Mouse (Mus musculus): Measurements from ENCODE around the gene Selenok. TPM values are rescaled to one million over a fixed set of nuclear protein-coding genes. Genes with fewer than 3 reads are reported as not detected.

The Selenok gene
- total RNA-seq (2021) = 10 to 100 TPM; 73.5 to 91.1 TPM
- long read RNA-seq, experiment 1, transcript Selenok-201 (5 exons, 1,678 nt) = major isoform, 183 of 189 reads
- long read RNA-seq, experiment 1, partial matches to known transcripts = 2 of 189 reads
- long read RNA-seq, experiment 1, other reads (novel, unspliced or antisense) = 4 of 189 reads
- long read RNA-seq, experiment 2, transcript Selenok-201 (5 exons, 1,678 nt) = major isoform, 215 of 221 reads
- long read RNA-seq, experiment 2, partial matches to known transcripts = 1 of 221 reads
- long read RNA-seq, experiment 2, other reads (novel, unspliced or antisense) = 5 of 221 reads

GRCm38 (mm10) chr14:29968075-29968821, at the start of gene Selenok:
TSS of gene Selenok (plus strand) at chr14:29968308.
- peak; percentile 95 for DNase-seq

GRCm38 (mm10) chr14:29928966-29929365, 39.1 kb upstream of the Selenok start:
- intact Hi-C loops (cut with DNase I) = no loop called here
- no peak overlapping the region for H3K27ac ChIP-seq
- no peak overlapping the region for H3K4me3 ChIP-seq
- DNase-seq = no peak
- TF ChIP-seq CTCF (IDR thresholded peaks at IDR 0.05) = no peak

More at GRCm38 (mm10) chr14:29968075-29968821, at the start of gene Selenok:
- TF ChIP-seq CTCF (IDR thresholded peaks at IDR 0.05) = no peak
- intact Hi-C loops (cut with DNase I) = no loop called here
- peak within 1 kb of the TSS; percentile 81 for H3K4me3 ChIP-seq
- H3K27ac ChIP-seq = peak within 1 kb of the TSS; percentile 98

- intact Hi-C loops (cut with DNase I) = no loop called here
- Histone ChIP-seq H3K4me3 (no peak overlapping the region), H3K27ac (no peak overlapping the region)
- no peak for DNase-seq
- no peak for TF ChIP-seq CTCF (IDR thresholded peaks at IDR 0.05)
Measured at GRCm38 (mm10) chr14:29935516-29935915, 32.6 kb upstream of the Selenok start.

GRCm38 (mm10) chr14:29937466-29937865, 30.6 kb upstream of the Selenok start:
- H3K4me3 ChIP-seq = no peak overlapping the region
- TF ChIP-seq CTCF (IDR thresholded peaks at IDR 0.05) = no peak
- intact Hi-C loops (cut with DNase I) = no loop called here
- H3K27ac ChIP-seq = no peak overlapping the region
- no peak for DNase-seq

- intact Hi-C loops (cut with DNase I) = no loop called here
- TF ChIP-seq CTCF (IDR thresholded peaks at IDR 0.05) = no peak
- DNase-seq = no peak
- H3K27ac ChIP-seq = no peak overlapping the region
- H3K4me3 ChIP-seq = no peak overlapping the region
Measured at GRCm38 (mm10) chr14:29939600-29940312, 28.4 kb upstream of the Selenok start.

GRCm38 (mm10) chr14:29940313-29940812, 27.7 kb upstream of the Selenok start:
- intact Hi-C loops (cut with DNase I) = no loop called here
- no peak overlapping the region for H3K4me3 ChIP-seq
- H3K27ac ChIP-seq = no peak overlapping the region
- no peak for TF ChIP-seq CTCF (IDR thresholded peaks at IDR 0.05)
- no peak for DNase-seq

- peak; percentile 75 for TF ChIP-seq CTCF (IDR thresholded peaks at IDR 0.05)
- Histone ChIP-seq H3K27ac (no peak overlapping the region), H3K4me3 (no peak overlapping the region)
- no peak for DNase-seq
- intact Hi-C loops (cut with DNase I) = no loop called here
Measured at GRCm38 (mm10) chr14:29940877-29941276, 27.2 kb upstream of the Selenok start.

GRCm38 (mm10) chr14:29946761-29947309, 21.3 kb upstream of the Selenok start:
- intact Hi-C loops (cut with DNase I) = no loop called here
- TF ChIP-seq CTCF (IDR thresholded peaks at IDR 0.05) = no peak
- Histone ChIP-seq H3K4me3 (no peak overlapping the region), H3K27ac (no peak overlapping the region)
- DNase-seq = no peak

- TF ChIP-seq CTCF (IDR thresholded peaks at IDR 0.05) = no peak
- DNase-seq = no peak
- Histone ChIP-seq H3K4me3 (no peak overlapping the region), H3K27ac (no peak overlapping the region)
- intact Hi-C loops (cut with DNase I) = no loop called here
Measured at GRCm38 (mm10) chr14:29950805-29951204, 17.3 kb upstream of the Selenok start.

GRCm38 (mm10) chr14:29957393-29957792, 10.7 kb upstream of the Selenok start:
- TF ChIP-seq CTCF (IDR thresholded peaks at IDR 0.05) = no peak
- DNase-seq = no peak
- Histone ChIP-seq H3K4me3 (no peak overlapping the region), H3K27ac (no peak overlapping the region)
- intact Hi-C loops (cut with DNase I) = no loop called here

- intact Hi-C loops (cut with DNase I) = no loop called here
- H3K27ac ChIP-seq = peak overlapping the region; percentile 98
- peak overlapping the region; percentile 81 for H3K4me3 ChIP-seq
- no peak for DNase-seq
- TF ChIP-seq CTCF (IDR thresholded peaks at IDR 0.05) = no peak
Measured at GRCm38 (mm10) chr14:29967611-29968010, 497 bp upstream of the Selenok start.

GRCm38 (mm10) chr14:29971446-29971845, 3.3 kb downstream of the Selenok start:
- no peak for TF ChIP-seq CTCF (IDR thresholded peaks at IDR 0.05)
- DNase-seq = no peak
- no peak overlapping the region for H3K4me3 ChIP-seq
- intact Hi-C loops (cut with DNase I) = loop anchor here (10.0 kb wide), 1 partner anchor 503 kb away; the partner anchor contains the start of gene Dcp1a
- no peak overlapping the region for H3K27ac ChIP-seq
